Mouse (Mus musculus): ENCODE measurements at regions not wholly inside any gene's neighbourhood (a gene's known extent, or its start where the extent isn't known, plus 50 kb on each side); places are given as distances from the start of the nearest gene placed in this dataset.
"Not testable (repeated sequence)": the region's sequence is repeated elsewhere in the genome, so short reads cannot be mapped to it uniquely, and the experiment has no call there.

- DNase-seq: no peak
Measured at GRCm38 (mm10) chr17:14144082-14144481, 60.0 kb downstream of the Dact2 start.

GRCm38 (mm10) chr17:14141669-14142068, 62.4 kb downstream of the Dact2 start:
- no peak for DNase-seq

- DNase-seq: no peak
Measured at GRCm38 (mm10) chr17:14140266-14140665, 63.8 kb downstream of the Dact2 start.

GRCm38 (mm10) chr17:14138941-14139340, 65.2 kb downstream of the Dact2 start:
- DNase-seq: peak; percentile 18

- peak; percentile 43 for DNase-seq
Measured at GRCm38 (mm10) chr17:14136702-14137315, 67.3 kb downstream of the Dact2 start.

- DNase-seq: no peak
Measured at GRCm38 (mm10) chr17:14134604-14135003, 69.5 kb downstream of the Dact2 start.

- no peak for DNase-seq
Measured at GRCm38 (mm10) chr17:14133986-14134385, 70.1 kb downstream of the Dact2 start.

GRCm38 (mm10) chr17:14127031-14127430, 67.7 kb upstream of the Gm7358 start:
- DNase-seq: not testable (repeated sequence)

GRCm38 (mm10) chr17:14118863-14119262, 59.5 kb upstream of the Gm7358 start:
- DNase-seq: no peak

- no peak for DNase-seq
Measured at GRCm38 (mm10) chr17:14116223-14116622, 56.9 kb upstream of the Gm7358 start.

GRCm38 (mm10) chr17:14114856-14115255, 55.5 kb upstream of the Gm7358 start:
- no peak for DNase-seq

- not testable (repeated sequence) for DNase-seq
Measured at GRCm38 (mm10) chr17:14111692-14112091, 52.4 kb upstream of the Gm7358 start.

Data from gastrocnemius, postnatal 25 days (tissue).